Comparison of ENCODE assay signal across 12 mouse cellular contexts in the genomic region with DNA sequence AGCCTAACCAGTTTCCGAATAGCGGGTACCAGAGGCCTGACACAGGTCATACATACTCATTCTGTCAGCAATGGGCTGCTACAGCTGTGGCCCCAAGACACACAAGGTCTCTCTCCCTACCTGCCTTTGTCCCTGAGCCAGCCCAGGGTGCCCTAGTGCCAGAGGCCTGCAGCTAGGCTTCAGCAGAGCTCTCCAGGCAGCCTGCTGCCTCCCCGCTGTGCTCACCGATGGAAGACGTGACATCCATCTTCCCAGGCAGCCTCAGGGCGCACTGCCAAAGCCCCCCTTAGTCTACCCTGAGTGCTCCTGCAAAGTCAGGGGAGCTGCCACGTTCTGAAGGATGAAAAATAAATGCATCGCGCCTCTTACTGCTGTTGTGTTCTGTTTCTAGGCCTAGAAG. TPM values are rescaled to one million over a fixed set of nuclear protein-coding genes. Genes with fewer than 3 reads are reported as not detected.
DNase-seq lines count a peak whose midpoint lies in the region; ATAC-seq lines count a peak whose summit lies in the region.
"Had no signal": no experiment of that assay in that cellular context is flagged by ENCODE, and none has a peak within 500 bp of the region (broad histone marks: within the 10 kb centered on the region; RNA-seq: fewer than 3 reads in every experiment).

No protein-coding gene starts in this region.

- H3K4me2 ChIP-seq in liver, embryonic 11.5 days: no peak overlapping the region
- no peak overlapping the region for H3K4me2 ChIP-seq in hindbrain, embryonic 16.5 days (ENCODE audit: low read length)
- H3K4me2 ChIP-seq in neural tube, embryonic 14.5 days (ENCODE audit: low read depth, low read length): peak overlapping the region; percentile 11; the same call in 1 of the 2 replicates
- H3K4me2 ChIP-seq: liver, embryonic 12.5 days had no signal

- DNase-seq in liver: peak; percentile 16
- DNase-seq in liver, embryonic 11.5 days (ENCODE audit: low spot score): no peak
- no peak for DNase-seq in embryonic facial prominence, embryonic 10.5 days (ENCODE audit: low spot score)
- DNase-seq in embryo, embryonic 10.5 days (ENCODE audit: low spot score): no peak
- no peak for DNase-seq in gastrocnemius, postnatal 36 days
- DNase-seq: cerebellum, adult 8-10 months; lung, postnatal 10 days had no signal

- no peaks in the 10 kb centered on the region for H3K27me3 ChIP-seq in liver, embryonic 11.5 days (replicated peaks; ENCODE audit: control insufficient read depth, insufficient read depth, low read length)
- H3K27me3 ChIP-seq in embryonic facial prominence, embryonic 10.5 days (replicated peaks; ENCODE audit: low read depth, poor library complexity, severe bottlenecking): no peaks in the 10 kb centered on the region
- no peaks in the 10 kb centered on the region for H3K27me3 ChIP-seq in hindbrain, embryonic 16.5 days (replicated peaks; ENCODE audit: control insufficient read depth, insufficient read depth, low read length)
- H3K27me3 ChIP-seq in neural tube, embryonic 14.5 days (ENCODE audit: control insufficient read depth, insufficient read depth, low read length): no peaks in the 10 kb centered on the region
- H3K27me3 ChIP-seq: liver, embryonic 12.5 days; Patski had no signal

- H3K4me3 ChIP-seq in liver, embryonic 11.5 days (ENCODE audit: low read depth, low read length): no peak overlapping the region
- H3K4me3 ChIP-seq in embryonic facial prominence, embryonic 10.5 days: no peak overlapping the region
- H3K4me3 ChIP-seq in hindbrain, embryonic 16.5 days (ENCODE audit: low read length): no peak overlapping the region
- H3K4me3 ChIP-seq in neural tube, embryonic 14.5 days (ENCODE audit: low read depth, low read length): no peak overlapping the region
- H3K4me3 ChIP-seq: liver, embryonic 12.5 days; myocyte had no signal

- no peaks in the 10 kb centered on the region for H3K36me3 ChIP-seq in liver, embryonic 11.5 days (ENCODE audit: control insufficient read depth, insufficient read depth, low read length)
- peaks cover 4% of the 10 kb centered on the region; the same call in 1 of the 2 replicates for H3K36me3 ChIP-seq in embryonic facial prominence, embryonic 10.5 days (replicated peaks)
- H3K36me3 ChIP-seq in hindbrain, embryonic 16.5 days (ENCODE audit: control insufficient read depth, insufficient read depth, low read length): no peaks in the 10 kb centered on the region
- H3K36me3 ChIP-seq in neural tube, embryonic 14.5 days (ENCODE audit: control insufficient read depth, insufficient read depth, low read length): no peaks in the 10 kb centered on the region

- H3K4me1 ChIP-seq in liver, embryonic 11.5 days (replicated peaks; ENCODE audit: control insufficient read depth, insufficient read depth, low read length): no peaks in the 10 kb centered on the region
- peaks cover 12% of the 10 kb centered on the region for H3K4me1 ChIP-seq in embryonic facial prominence, embryonic 10.5 days
- peaks cover 7% of the 10 kb centered on the region for H3K4me1 ChIP-seq in hindbrain, embryonic 16.5 days (ENCODE audit: control insufficient read depth, insufficient read depth, low read depth, low read length)
- H3K4me1 ChIP-seq in neural tube, embryonic 14.5 days (ENCODE audit: control insufficient read depth, insufficient read depth, low read length): peaks cover 9% of the 10 kb centered on the region
- H3K4me1 ChIP-seq: liver, embryonic 12.5 days had no signal

- no peaks in the 10 kb centered on the region for H3K9me3 ChIP-seq in liver, embryonic 11.5 days (ENCODE audit: control insufficient read depth, low read length)
- H3K9me3 ChIP-seq in embryonic facial prominence, embryonic 10.5 days: no peaks in the 10 kb centered on the region
- no peaks in the 10 kb centered on the region for H3K9me3 ChIP-seq in hindbrain, embryonic 16.5 days (ENCODE audit: control insufficient read depth, low read length)
- H3K9me3 ChIP-seq in neural tube, embryonic 14.5 days (ENCODE audit: control insufficient read depth, low read length): no peaks in the 10 kb centered on the region
- H3K9me3 ChIP-seq: liver, embryonic 12.5 days had no signal

- intact Hi-C loops in gastrocnemius, postnatal 36 days (cut with DNase I): no loop called here

- no peak overlapping the region for H3K9ac ChIP-seq in liver, embryonic 11.5 days (ENCODE audit: low read depth, low read length)
- peak overlapping the region; percentile 15 for H3K9ac ChIP-seq in hindbrain, embryonic 16.5 days (ENCODE audit: low read depth, low read length)
- 0 out of 2 replicates have a peak overlapping the region, but pooled peaks have one; percentile 3 for H3K9ac ChIP-seq in neural tube, embryonic 14.5 days (replicated peaks; ENCODE audit: low read depth, low read length)
- H3K9ac ChIP-seq: liver, embryonic 12.5 days had no signal

- no peak overlapping the region for H3K27ac ChIP-seq in liver, embryonic 11.5 days (ENCODE audit: low read depth, low read length)
- H3K27ac ChIP-seq in embryonic facial prominence, embryonic 10.5 days (replicated peaks): peak overlapping the region; percentile 57
- H3K27ac ChIP-seq in hindbrain, embryonic 16.5 days (ENCODE audit: low read depth, low read length): peak overlapping the region; percentile 2
- H3K27ac ChIP-seq in neural tube, embryonic 14.5 days (ENCODE audit: low read depth, low read length): peak overlapping the region; percentile 73
- H3K27ac ChIP-seq: liver, embryonic 12.5 days had no signal

- ATAC-seq in liver, embryonic 11.5 days (replicated peaks; ENCODE audit: low FRiP score): no peak
- ATAC-seq in hindbrain, embryonic 16.5 days: peak; percentile 78
- ATAC-seq in neural tube, embryonic 14.5 days (ENCODE audit: low read depth): peak; percentile 80
- ATAC-seq: liver, embryonic 12.5 days; Patski had no signal

- 69% methylated on average over 9 of the region's 9 CpGs for WGBS in liver, embryonic 11.5 days
- WGBS in embryonic facial prominence, embryonic 10.5 days: 40% methylated on average over 9 of the region's 9 CpGs
- WGBS in hindbrain, embryonic 16.5 days: 26% methylated on average over 9 of the region's 9 CpGs
- WGBS in neural tube, embryonic 14.5 days: 28% methylated on average over 9 of the region's 9 CpGs

RNA-seq across cellular contexts. Expression of gene Fam114a1, which starts 58.1 kb away (rescaled TPM):
- polyA plus RNA-seq in liver, embryonic 11.5 days (2014; fragmentation: Nextera tagmentation; extraction: Ambion mirVana): 18.5 and 21.1 TPM in 2 replicates
- 14.5 and 15.0 TPM in 2 replicates for polyA plus RNA-seq in embryonic facial prominence, embryonic 10.5 days (2016; fragmentation: Nextera tagmentation; extraction: Ambion mirVana)
- 9.6 and 11.5 TPM in 2 replicates for polyA plus RNA-seq in hindbrain, embryonic 16.5 days (2015; fragmentation: Nextera tagmentation; extraction: Ambion mirVana)
- polyA plus RNA-seq in neural tube, embryonic 14.5 days (2014; fragmentation: Nextera tagmentation; extraction: Ambion mirVana): 3.4 and 11.6 TPM in 2 replicates
- total RNA-seq in gastrocnemius, postnatal 36 days (2021): 10 to 100 TPM; 10.0 to 12.4 TPM
